Comparison of ENCODE assay signal across 16 mouse cellular contexts in the genomic region with DNA sequence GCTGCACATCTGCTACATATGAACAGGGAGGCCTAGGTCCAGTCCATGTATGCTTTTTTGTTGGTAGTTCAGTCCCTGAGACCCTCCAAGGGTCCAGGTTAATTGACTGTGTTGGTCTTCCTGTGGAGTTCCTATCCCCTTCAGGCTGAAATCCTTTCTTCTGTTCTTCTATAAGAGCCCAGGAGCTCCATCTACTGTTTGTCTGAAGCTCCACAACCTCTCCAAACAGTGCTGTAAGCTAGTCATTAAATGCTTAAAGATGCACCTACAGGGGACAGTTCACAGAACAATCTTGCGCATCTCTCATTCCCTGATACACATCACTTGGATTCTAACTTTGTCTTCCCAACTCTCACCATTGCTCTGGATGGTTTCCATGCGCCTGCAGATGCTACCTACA. TPM values are rescaled to one million over a fixed set of nuclear protein-coding genes. Genes with fewer than 3 reads are reported as not detected.
A peak's percentile ranks its signal among the peaks of the same experiment; 100 is the strongest.
DNase-seq lines count a peak whose midpoint lies in the region; TF ChIP-seq lines count a peak whose summit lies in the region.
"Had no signal": no experiment of that assay in that cellular context is flagged by ENCODE, and none has a peak within 500 bp of the region (broad histone marks: within the 10 kb centered on the region; RNA-seq: fewer than 3 reads in every experiment).

No protein-coding gene starts in this region.

- TF ChIP-seq CTCF in brain, embryonic 14.5 days (IDR thresholded peaks at IDR 0.05; ENCODE audit: borderline replicate concordance, extremely low read depth, insufficient read depth, insufficient read length) = no peak

- TF ChIP-seq POLR2A in brain, embryonic 14.5 days (IDR thresholded peaks at IDR 0.05; ENCODE audit: borderline replicate concordance, extremely low read depth, insufficient read depth, insufficient read length, poor library complexity, severe bottlenecking) = no peak

- DNase-seq in kidney, adult 11 months = peak; percentile 7
- DNase-seq in kidney, postnatal 10 days = no peak
- peak; percentile 5 for DNase-seq in retina, embryonic 14.5 days (ENCODE audit: low spot score)
- no peak for DNase-seq in retina, postnatal 1 day
- peak; percentile 7 for DNase-seq in brain, embryonic 14.5 days (ENCODE audit: low read depth)
- no peak for DNase-seq in right cerebral cortex, postnatal 10 days (ENCODE audit: low spot score in 2 of 2)
- no peak for DNase-seq in cerebellum, postnatal 25 days
- DNase-seq: adrenal gland, postnatal 10 days; liver, embryonic 13.5 days; lung, postnatal 14 days had no signal

RNA-seq across cellular contexts. Expression of a gene that starts 7.8 kb away (rescaled TPM):
- polyA plus RNA-seq in brain, embryonic 14.5 days (2012; rRNA removed) = not detected in 2 replicates
- polyA plus RNA-seq: frontal cortex, adult 2 months; gonadal fat pad, adult 2 months; heart, embryonic 13.5 days; intestine, embryonic 14.5 days; liver, embryonic 13.5 days; stomach, embryonic 16.5 days; urinary bladder, adult 2 months had no signal

RNA-seq across cellular contexts. Expression of a gene that starts 51.9 kb away (rescaled TPM):
- polyA plus RNA-seq in brain, embryonic 14.5 days (2012; rRNA removed) = 0.31 and 0.35 TPM in 2 replicates
- polyA plus RNA-seq: frontal cortex, adult 2 months; gonadal fat pad, adult 2 months; heart, embryonic 13.5 days; intestine, embryonic 14.5 days; liver, embryonic 13.5 days; stomach, embryonic 16.5 days had no signal

Comparison
In these comparisons a context has a peak if more than half of its experiments do, and no peak if none do; other contexts are left out.
1. DNase-seq: peak in kidney, adult 11 months (single experiment), retina, embryonic 14.5 days (single experiment) and brain, embryonic 14.5 days (single experiment); none in kidney, postnatal 10 days (single experiment), retina, postnatal 1 day (single experiment), right cerebral cortex, postnatal 10 days (0 of 2) and cerebellum, postnatal 25 days (0 of 2).